Mouse (Mus musculus) right cerebral cortex, adult 2 months (tissue): ENCODE measurements at regions not wholly inside any gene's neighbourhood (a gene's known extent, or its start where the extent isn't known, plus 50 kb on each side); places are given as distances from the start of the nearest gene placed in this dataset.

Experiments used
- DNase-seq, 2 experiments: peaks; one replicate each; pipeline ENCODE4 v3.0.0; 2021 to 2022; ENCODE audit warnings: low spot score in 2 of 2

DNA sequence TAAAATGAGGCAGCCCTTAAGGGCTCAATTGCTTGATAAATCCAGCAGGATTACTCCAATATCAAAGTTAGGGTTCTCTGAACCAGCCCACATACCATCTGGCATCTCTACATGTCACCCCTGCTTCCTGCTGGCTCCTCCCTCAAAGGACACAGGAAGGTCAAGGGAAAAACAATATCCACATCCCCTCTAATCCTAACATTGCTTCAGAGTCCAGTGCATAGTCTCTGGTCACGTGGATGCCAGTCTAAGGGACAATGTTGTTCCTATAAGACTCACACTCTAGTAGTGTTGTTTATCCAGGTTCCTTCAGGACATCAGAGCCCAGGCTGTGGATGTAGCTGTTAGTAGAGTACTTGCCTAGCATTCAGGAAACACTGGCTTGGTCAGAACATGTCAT is 124.9 kb upstream of the Foxa2 start:
- DNase-seq, result no peak

DNA sequence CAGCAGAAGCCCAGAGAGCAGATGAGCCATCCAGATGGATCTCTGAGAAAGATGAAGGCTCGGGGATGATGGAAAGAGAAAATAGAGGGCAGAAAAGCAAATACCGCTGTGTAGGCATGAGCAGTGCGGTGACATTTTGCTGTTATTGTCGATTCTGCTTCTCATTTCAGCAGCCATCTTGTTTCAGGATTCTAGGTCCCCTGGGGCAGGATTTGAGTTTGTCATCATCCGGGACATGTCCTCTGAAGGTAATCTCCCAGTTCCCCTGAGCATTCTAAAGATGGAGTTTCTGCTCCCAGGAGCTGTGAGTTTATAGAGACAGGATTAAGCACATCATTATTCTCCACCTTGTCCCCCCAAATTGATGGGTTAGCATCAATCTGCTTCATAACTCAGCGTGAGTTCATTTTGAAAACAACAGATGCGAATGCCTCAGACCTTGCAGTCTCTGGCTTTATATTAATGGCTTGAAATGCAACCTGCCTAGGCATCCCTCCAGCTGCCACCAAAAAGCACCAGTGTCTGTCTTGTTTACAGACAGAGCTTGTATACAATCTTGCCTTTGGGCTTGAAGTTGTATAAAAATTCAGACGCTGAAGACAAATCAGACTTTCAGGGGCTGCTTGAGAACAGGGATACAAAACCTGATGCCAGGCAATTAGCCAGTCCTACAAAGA is 128.6 kb upstream of the Foxa2 start:
- no peak for DNase-seq

DNA sequence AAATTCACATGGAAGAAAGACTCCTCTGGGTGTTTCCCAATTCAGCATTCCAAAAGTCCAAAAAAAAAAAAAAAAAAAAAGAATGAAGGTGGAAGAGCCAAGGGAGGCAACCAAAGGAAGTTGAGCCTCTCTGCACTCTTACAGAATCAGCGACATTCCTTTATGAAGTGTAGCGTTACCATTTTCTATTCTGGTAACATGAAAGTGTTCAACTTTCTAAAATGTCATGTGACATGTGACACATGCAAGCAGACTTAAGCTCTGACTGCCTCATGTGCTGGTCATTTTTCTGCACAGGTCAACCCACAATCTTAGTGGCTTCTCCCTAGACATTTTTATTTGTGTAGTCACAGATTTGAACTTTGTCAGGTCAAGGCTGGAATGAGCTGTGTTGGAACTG is 133.5 kb upstream of the Foxa2 start:
- DNase-seq, result no peak

DNA sequence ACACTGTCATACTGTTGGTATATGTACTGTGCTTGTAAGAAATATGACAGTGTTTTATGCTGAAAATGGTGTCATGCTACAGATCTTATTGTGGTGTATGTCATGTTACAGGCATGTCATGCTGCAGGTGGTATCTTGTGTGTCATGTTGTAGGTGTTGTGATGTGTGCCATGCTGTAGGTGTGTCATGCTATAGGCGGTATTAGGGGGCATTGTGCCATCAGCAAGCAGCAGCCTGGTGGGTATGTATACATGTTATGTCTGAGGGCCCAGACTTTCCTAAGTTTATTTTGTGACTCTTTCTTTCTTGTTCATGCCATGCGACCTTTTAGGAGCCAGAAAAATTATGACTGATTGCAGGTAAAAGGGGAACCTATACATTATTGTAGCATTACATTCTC is 134.7 kb upstream of the Foxa2 start:
- no peak for DNase-seq

DNA sequence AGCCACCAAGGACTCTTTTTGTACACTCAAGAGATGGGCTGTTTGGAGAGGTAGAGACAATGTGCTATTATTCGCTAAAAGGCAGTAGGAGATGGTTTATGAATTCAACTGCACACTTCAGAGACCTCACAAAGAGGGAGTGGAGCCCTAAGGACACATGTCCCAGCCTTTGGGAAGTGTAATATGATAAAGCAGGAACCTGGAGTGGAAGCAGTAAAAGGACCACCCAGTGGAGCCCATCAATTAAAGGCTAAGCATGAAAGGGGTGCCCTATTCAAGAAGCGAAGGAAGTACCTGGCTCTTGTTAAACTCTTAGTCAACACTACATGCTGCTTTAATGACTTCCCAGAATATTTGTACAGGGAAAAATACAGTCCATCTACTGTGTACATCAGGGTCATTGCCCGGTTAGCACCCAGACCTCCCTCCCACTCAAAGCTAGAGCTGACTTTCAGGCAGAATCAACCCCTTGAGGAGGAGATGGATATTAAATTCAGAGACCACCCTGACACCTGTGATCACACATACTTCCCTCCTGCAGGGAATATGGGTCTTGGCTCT is 135.8 kb upstream of the Foxa2 start:
- DNase-seq, result no peak

DNA sequence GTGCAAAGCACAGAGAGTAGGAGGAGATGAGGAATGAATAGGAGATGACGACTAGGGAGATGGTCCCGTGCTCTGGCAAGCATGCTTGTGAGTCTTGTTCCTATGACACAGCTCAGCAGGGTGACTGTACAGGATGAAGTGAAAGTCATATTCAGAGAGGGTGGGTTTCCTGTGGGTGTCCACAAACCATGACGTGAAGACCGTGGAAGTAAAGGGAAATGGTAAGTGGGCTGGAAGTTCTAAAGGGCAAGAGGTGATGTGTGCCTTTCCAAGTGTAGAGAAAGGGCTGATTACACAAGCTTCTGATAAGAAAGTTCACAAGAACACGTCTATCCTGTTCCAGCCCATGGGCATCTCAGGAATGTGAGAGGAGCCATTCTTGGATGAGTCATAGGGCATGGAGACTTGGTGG is 138.0 kb upstream of the Foxa2 start:
- no peak for DNase-seq

DNA sequence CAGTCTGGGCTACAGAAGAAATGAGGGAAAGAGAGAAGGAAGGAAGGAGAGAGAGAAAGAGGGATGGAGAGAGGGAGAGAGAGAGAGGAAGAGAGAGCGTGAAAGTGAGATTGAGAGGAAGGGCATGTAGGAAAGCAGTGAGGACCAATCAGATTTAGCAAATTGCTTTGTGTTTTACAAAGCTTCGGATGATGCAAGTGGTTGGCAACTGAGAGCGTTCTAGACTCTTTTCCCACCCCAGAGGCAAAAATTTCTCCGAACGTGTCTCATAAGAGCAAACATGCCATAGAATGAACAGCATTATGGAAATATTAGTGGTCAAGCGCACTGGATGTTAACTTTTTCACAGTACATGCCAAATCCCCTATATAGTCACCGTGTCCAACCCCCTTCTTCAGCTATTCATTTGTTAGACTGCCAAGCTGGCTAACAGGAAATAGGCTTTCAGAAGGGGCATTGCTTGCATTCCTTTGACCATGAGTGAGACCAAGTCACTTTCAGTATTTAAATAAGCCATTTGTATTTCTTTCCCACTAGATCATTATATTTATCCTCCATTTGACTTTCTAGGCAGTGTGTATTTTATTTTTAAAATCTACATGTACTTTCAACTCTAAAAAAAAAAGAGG is 139.7 kb upstream of the Foxa2 start:
- DNase-seq, result no peak

DNA sequence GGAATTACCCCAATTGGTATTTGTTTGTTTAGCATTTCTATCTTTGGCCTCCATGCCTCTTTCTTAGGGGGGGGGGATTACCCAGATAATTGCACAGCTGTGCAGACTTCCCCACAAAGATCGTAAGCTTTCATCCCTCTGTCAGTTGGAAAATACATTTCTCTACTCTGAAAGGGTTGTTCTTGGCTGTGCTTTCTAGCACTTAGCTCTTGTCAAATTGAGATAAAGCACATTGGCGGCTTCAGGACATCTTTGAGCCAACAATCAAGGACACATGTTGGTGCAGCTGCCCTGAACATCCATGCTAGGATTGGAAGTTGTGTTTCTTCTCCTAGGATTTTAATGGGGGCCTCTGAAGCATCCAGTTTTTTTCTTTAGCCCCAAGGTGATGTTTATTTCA is 142.1 kb upstream of the Foxa2 start:
- no peak for DNase-seq

DNA sequence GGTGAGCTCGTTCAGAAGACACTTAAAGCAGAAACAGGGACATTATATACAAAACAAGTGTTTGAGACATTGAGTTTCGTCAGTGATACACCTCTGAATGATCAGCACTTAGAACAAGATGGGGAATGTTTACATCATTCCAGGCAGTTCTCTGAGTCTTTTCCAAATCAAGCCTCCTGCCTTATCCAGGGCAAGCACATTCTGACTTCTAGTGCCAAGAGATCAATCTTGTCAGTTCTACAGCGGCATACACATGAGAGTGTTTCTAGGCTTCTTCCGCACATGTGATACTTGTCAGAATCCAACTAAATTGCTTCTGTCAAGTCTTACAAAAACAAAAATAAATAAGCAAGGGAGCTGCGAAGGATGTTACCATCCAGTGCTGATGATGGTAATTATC is 142.5 kb upstream of the Foxa2 start:
- no peak for DNase-seq

DNA sequence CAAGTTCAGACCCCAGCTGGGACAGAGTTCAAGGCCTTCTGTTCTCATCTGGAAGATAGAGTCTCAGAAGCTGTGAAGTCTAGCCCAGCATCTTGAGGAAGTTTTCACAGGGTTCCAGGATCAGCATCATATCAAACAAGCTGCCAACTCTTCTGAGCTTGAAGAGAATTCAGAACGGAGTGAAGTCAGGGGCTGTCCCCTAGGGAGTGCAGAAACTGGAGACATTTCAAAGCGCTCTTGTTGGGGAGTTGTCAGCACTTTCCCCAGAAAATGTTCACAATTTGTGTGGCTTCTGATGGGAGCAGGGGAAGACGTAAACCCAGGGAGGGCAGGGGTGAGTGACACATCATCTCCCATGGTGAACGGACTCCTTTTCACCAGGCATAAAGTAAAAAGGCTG is 146.2 kb upstream of the Foxa2 start:
- DNase-seq, result no peak

DNA sequence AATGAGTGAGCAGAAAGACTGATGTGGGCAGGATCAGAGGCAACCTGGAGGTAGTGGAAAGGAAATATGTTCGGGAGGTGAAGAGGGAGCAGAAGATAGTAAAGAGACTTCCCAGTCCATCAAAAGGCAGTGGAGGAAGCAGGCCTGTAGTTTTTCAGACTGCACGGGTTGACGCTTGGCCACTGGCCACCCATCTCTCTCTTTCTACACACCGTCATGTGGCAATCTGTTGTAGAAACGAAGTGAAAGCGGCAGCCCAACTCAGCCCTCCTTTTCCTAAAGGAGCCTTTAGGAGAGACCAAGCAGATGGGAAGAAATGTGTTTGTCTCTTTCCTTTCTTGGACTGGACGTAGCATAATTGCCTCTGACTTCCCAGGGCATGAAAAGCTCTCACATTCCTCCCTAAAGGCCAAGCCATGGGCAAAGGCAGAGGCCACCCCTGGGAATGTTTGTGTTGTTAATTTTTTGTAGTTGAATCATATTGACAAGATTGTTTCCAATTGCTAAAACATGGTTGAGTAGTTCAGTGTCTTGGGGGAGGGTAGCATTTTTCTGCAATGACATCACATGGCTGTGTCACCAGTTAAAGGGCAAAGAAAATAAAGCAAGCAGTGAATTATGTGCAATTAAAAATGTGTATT is 150.7 kb upstream of the Foxa2 start:
- no peak for DNase-seq

DNA sequence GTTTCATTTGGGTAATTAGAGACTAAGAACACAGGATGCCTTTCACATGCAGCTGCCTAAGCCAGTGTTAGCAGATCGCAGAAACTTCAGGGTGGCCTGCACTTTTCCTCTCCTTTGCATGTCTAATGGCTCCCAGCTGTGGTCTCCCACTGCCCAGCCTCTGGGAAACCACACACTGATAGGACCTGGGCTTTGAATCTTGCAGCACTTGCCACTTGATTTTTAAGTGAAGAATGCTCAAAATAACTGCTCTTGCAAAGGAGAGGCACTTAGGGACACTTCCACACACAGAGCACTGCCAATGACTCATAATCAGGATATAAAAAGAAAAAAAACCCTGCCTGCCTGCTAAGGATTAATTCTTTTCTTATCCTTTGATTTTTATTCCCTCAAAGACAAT is 159.9 kb upstream of the Foxa2 start:
- DNase-seq, result peak; percentile 16 to 43

DNA sequence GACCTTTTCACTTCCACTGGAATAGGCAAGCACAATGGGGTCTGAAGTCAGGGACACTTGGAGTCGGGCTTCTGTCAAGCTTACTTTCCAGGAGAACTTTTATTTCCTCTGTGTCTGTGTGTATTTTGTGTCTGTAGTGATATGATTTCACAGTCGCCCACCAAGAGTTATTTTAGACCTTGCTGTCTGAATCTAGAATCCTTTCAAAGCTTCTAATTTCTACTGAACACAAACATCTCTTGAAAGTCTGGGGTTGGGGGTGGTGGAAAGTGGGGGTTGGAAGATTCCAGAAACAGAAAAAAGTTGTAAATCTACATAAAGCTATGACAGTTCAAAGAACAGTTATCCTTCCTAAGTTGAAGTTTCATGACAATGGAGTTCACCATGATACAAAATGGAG is 164.0 kb upstream of the Foxa2 start:
- DNase-seq, result peak in 1 of 2 experiments; percentile 22

DNA sequence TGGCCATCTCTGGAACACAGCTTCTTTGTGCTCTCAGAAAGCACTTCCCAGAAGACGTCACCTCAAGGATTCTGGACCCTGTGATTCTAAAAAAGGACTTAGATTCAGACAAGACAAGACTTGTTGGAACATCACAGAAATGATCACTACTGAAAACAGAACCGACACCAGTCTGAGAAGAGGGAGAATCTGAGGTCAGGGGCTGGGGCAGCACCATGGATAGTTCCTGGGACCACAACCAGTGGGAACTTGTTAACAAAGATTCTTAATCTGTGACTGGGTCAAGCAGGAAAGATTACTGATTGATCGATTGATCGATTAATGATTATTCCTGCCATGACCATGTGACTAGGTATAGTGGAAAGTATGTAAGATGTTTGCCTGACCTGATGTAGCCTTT is 170.4 kb upstream of the Foxa2 start:
- DNase-seq, result no peak

DNA sequence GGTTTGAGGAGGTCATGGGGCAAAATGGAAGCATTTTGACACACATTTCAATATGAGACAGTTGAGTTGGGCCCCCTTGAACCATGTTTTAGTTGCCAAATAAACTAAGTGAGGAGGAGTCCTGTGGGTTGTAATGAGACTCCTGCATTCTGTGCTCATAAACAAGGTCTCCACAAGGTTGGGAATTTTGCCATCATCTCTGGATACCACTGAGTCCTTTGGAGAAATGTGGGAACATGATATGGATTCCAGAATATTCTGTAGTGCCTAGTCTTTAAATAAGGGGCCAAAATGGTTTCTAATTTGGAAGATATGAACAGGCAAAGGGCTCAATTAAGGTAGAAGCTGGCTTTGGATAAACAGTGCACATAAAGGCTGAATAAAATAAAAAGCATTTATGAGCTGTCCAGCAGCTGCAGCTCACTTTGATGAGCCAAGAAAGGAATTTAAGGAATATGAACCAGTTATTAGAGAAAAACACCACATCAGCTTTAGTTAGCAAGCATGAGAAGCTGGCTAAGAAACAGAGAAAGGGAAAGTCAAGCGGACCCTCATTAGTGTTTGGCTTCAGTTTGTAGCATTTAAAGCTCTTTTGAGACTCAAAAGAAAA is 161.3 kb upstream of the Sstr4 start:
- DNase-seq, result no peak

DNA sequence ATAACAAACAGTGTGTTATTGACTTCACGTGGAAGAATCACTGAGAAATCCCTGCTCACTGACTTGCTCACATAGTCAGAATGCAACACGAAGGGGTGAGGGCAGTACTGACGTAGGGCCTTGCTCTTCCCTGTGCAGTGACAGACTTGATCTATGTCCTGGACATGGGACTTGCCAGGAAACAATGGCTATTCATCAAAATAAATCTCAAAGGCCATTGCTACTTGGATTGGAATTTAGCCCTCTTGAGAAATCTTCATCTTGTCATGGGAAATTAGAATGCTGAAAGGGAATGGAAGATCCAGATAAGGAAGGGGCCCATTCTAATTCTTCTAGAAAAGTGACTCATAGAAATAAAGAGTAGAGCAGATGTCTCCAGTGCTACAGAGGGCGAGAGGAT is 158.0 kb upstream of the Sstr4 start:
- no peak for DNase-seq

DNA sequence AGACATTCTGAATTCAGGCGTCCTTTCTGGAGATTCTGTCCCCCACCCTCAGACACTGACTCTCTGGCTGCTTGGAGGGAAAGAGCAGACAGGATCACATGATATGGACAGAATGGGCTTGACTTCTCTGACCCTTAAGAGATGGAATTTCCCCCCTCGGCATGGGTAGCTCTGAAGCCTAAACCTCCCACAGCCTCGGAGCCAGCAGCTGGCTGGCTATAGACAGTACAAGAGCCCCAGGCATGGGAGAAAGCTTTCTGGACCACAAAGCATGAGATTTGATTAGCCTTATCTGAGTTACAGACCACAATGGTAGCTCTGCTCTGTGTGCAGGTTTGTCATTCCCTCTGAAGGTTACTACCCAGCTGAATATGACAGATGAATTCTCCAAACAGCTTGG is 156.1 kb upstream of the Sstr4 start:
- DNase-seq, result no peak

DNA sequence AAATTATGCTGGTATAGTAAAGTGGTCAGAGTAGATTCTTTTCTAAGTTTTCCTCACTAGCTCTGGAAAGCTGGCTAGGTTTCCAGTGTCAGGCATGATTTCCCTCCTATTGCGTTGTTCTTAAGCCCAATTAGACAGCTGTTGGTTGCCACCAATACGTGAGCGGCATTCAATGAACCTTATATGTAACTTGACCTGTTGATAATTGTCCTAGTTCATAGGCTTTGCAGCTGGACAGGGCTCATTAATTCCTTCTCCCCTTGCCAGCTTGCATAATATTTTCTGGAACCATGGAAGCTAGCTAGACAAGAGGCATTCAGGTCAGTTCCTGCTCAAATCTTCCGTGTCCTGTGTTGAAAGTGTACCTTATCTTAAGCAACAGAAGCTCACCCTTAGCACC is 152.9 kb upstream of the Sstr4 start:
- DNase-seq, result no peak

DNA sequence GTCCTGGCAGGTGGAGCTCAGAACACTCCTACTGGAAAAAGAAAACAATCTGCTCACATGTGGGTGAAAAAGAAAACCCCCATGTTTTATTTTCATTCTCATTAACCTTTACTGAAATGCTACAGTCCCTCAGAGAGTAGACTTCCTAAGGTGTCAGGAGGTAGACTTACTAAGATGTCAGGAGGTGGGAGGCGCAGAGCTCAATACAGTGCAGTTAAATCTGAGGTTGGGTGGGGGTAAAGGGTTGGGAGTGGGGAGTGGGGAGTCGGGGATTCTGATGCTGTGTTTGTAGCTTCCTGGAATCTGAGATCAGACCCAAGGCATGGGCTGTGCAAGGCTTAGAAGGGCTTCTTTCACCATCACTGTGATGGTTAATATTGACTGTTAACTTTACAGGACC is 149.6 kb upstream of the Sstr4 start:
- DNase-seq, result no peak

DNA sequence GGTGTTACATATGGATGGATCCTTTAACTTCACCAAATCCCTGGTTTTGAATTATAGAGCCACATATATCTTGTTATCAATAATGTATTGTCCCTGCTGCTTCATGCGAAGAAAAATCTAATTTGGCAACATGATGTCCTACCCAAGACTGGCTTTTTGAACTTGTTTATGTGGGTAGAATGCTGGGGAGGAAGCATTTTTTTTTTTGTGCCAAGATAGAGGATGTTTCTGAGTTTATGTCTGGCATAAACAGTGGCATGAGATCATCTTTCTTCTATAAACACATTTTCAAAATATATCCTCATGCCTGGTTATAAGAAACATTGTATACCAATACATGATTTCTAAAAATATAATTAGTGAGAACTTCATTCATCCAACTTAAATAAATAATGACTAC is 144.2 kb upstream of the Sstr4 start:
- DNase-seq, result no peak

DNA sequence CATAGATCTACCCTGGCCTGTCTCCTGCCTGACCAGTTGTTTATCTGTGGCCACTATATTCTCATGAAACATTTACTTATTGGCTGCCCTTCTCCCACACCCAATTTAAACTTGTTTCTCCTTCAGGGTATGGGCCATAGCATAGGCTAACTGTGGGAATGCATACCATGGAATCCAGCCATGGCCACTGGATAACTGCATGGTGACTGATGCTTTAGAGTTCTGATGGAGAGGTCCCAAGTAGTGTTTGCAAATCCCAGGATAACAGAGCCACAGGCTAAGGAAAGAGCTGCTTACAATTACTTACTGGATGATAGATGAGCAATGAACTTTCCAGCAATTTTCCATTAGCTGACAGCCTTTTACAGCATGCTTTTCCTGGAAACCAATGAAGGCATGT is 139.5 kb upstream of the Sstr4 start:
- no peak for DNase-seq

DNA sequence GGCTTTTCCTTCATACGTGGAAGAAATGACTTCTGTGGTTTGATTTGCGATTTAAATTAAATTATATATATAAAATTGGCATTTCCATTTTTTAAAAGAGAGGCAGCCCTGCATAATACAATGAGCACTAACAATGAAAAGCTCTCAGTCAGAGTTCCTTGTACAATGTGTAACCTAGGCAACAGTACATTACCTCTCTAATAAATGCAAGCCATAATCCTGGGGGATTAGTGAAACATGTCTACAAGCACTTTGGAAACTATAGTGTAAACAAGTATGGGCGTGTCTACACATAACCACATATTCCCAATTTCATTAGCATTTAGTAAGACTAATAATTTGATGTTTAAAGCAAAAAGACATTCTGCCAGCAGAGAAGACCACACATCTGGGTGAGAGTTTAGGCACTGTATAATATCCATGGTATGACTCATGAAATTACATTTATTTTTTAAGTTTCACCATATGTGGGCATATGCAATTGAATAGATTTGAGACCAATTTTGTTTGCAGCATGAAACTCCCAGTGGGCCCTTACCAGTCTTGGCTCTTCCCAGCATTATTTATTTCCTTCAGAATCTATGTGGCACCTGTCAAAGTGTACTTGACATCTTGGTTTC is 130.9 kb upstream of the Sstr4 start:
- DNase-seq, result no peak
